Mouse (Mus musculus): Measurements from ENCODE around the gene Gm13276. TPM values are rescaled to one million over a fixed set of nuclear protein-coding genes. Genes with fewer than 3 reads are reported as not detected.
A peak's percentile ranks its signal among the peaks of the same experiment; 100 is the strongest.
"Not testable (repeated sequence)": the region's sequence is repeated elsewhere in the genome, so short reads cannot be mapped to it uniquely, and the experiment has no call there.

The Gm13276 gene
- total RNA-seq, 2 experiments from 2014 or later, result not detected

- DNase-seq (ENCODE audit: low spot score in 2 of 2), result not testable (repeated sequence)
These were observed 3.7 kb upstream of the Gm13276 start, which contains the start of gene Ifnz for GRCm38 (mm10) chr4:88781831-88782230. Gene Ifnz (plus strand): TSS chr4:88782131.

GRCm38 (mm10) chr4:88782335-88782734 lies 3.2 kb upstream of the Gm13276 start:
- DNase-seq (ENCODE audit: low spot score in 2 of 2), result not testable (repeated sequence)

- DNase-seq (ENCODE audit: low spot score in 2 of 2), result peak; percentile 48 to 68
These were observed 2.9 kb downstream of the Gm13276 start, which contains the start of gene Gm13277 for GRCm38 (mm10) chr4:88788402-88788801. Gene Gm13277 (plus strand): TSS chr4:88788632.

GRCm38 (mm10) chr4:88791250-88791649 lies 5.7 kb downstream of the Gm13276 start, which contains the start of gene Gm13278:
Gene Gm13278 (plus strand): TSS chr4:88791550.
- DNase-seq (ENCODE audit: low spot score in 2 of 2), result not testable (repeated sequence)

- DNase-seq (ENCODE audit: low spot score in 2 of 2), result peak; percentile 74 to 80
These were observed 8.6 kb downstream of the Gm13276 start, which contains the start of gene Gm13275 for GRCm38 (mm10) chr4:88793936-88794675. Gene Gm13275 (plus strand): TSS chr4:88794487.

GRCm38 (mm10) chr4:88797097-88797496 lies 11.6 kb downstream of the Gm13276 start, which contains the start of gene Gm13279:
Gene Gm13279 (plus strand): TSS chr4:88797397.
- not testable (repeated sequence) for DNase-seq (ENCODE audit: low spot score in 2 of 2)

GRCm38 (mm10) chr4:88799365-88799764 lies 13.9 kb downstream of the Gm13276 start, which contains the start of gene Gm13285:
Gene Gm13285 (plus strand): TSS chr4:88799665.
- not testable (repeated sequence) for DNase-seq (ENCODE audit: low spot score in 2 of 2)

- DNase-seq (ENCODE audit: low spot score in 2 of 2), result not testable (repeated sequence)
These were observed 17.4 kb downstream of the Gm13276 start, which contains the start of gene Gm13287 for GRCm38 (mm10) chr4:88802954-88803353. Gene Gm13287 (plus strand): TSS chr4:88803254.

- not testable (repeated sequence) for DNase-seq (ENCODE audit: low spot score in 2 of 2)
These were observed 19.7 kb downstream of the Gm13276 start, which contains the start of gene Gm13288 for GRCm38 (mm10) chr4:88805231-88805630. Gene Gm13288 (plus strand): TSS chr4:88805531.

- DNase-seq (ENCODE audit: low spot score in 2 of 2), result peak; percentile 4 to 14
These were observed 20.3 kb downstream of the Gm13276 start for GRCm38 (mm10) chr4:88805761-88806160.

GRCm38 (mm10) chr4:88815928-88816327 lies 30.4 kb downstream of the Gm13276 start, which contains the start of gene Ifna7:
Gene Ifna7 (plus strand): TSS chr4:88816228.
- no peak for DNase-seq (ENCODE audit: low spot score in 2 of 2)

GRCm38 (mm10) chr4:88819659-88820058 lies 34.1 kb downstream of the Gm13276 start, which contains the start of gene Ifna11:
Gene Ifna11 (plus strand): TSS chr4:88819959.
- no peak for DNase-seq (ENCODE audit: low spot score in 2 of 2)

GRCm38 (mm10) chr4:88822995-88823394 lies 37.5 kb downstream of the Gm13276 start:
- peak; percentile 5 to 26 for DNase-seq (ENCODE audit: low spot score in 2 of 2)

GRCm38 (mm10) chr4:88827116-88827515 lies 41.6 kb downstream of the Gm13276 start, which contains the start of gene Ifna6:
Gene Ifna6 (plus strand): TSS chr4:88827416.
- DNase-seq (ENCODE audit: low spot score in 2 of 2), result not testable (repeated sequence)

GRCm38 (mm10) chr4:88830523-88830922 lies 45.0 kb downstream of the Gm13276 start:
- DNase-seq (ENCODE audit: low spot score in 2 of 2), result peak; percentile 47 to 54

GRCm38 (mm10) chr4:88835225-88835624 lies 49.7 kb downstream of the Gm13276 start, which contains the start of gene Ifna5:
Gene Ifna5 (plus strand): TSS chr4:88835525.
- DNase-seq (ENCODE audit: low spot score in 2 of 2), result not testable (repeated sequence)

Other genes with a start within 250 kb of the Gm13276 start
- gene Ifna15, start 227.5 kb upstream of the Gm13276 start, total RNA-seq (2021), result not detected
- gene Ifna14, start 213.9 kb upstream of the Gm13276 start, total RNA-seq (2021), result not detected
- not detected for gene Ifna9, start 193.3 kb upstream of the Gm13276 start, total RNA-seq (2021)
- not detected for gene Ifna12, start 182.3 kb upstream of the Gm13276 start, total RNA-seq (2021)
- gene C87499, start 151.3 kb upstream of the Gm13276 start, total RNA-seq (2021), result not detected
- not detected for gene Ifna13, start 141.2 kb upstream of the Gm13276 start, total RNA-seq (2021)
- gene Ifna16, start 108.8 kb upstream of the Gm13276 start, total RNA-seq (2021), result not detected
- not detected for gene Ifna2, start 101.8 kb upstream of the Gm13276 start, total RNA-seq (2021)
- not detected for gene Ifnab, start 94.3 kb upstream of the Gm13276 start, total RNA-seq (2021)
- 1 to 10 TPM; 1.2 to 1.3 TPM for gene Gm26566, start 63.9 kb upstream of the Gm13276 start, total RNA-seq (2021)
- 100 to 1,000 TPM; 102 to 104 TPM for gene Klhl9, start 63.2 kb upstream of the Gm13276 start, total RNA-seq (2021)
- gene Gm13271, start 30.8 kb upstream of the Gm13276 start, total RNA-seq (2021), result not detected
- not detected for gene Gm13283, start 25.6 kb upstream of the Gm13276 start, total RNA-seq (2021)
- gene Gm13290, start 11.9 kb upstream of the Gm13276 start, total RNA-seq (2021), result not detected
- gene Gm13289, start 8.8 kb upstream of the Gm13276 start, total RNA-seq (2021), result not detected
- not detected for gene Gm13272, start 5.9 kb upstream of the Gm13276 start, total RNA-seq (2021)
- gene Ifnz, start 3.6 kb upstream of the Gm13276 start, total RNA-seq (2021), result not detected
- not detected for gene Gm13277, start 2.9 kb downstream of the Gm13276 start, total RNA-seq (2021)
- gene Gm13278, start 5.8 kb downstream of the Gm13276 start, total RNA-seq (2021), result not detected
- not detected for gene Gm13275, start 8.8 kb downstream of the Gm13276 start, total RNA-seq (2021)
- not detected for gene Gm13279, start 11.7 kb downstream of the Gm13276 start, total RNA-seq (2021)
- not detected for gene Gm13285, start 14.0 kb downstream of the Gm13276 start, total RNA-seq (2021)
- not detected for gene Gm13287, start 17.5 kb downstream of the Gm13276 start, total RNA-seq (2021)
- not detected for gene Gm13288, start 19.8 kb downstream of the Gm13276 start, total RNA-seq (2021)
- gene Ifna7, start 30.5 kb downstream of the Gm13276 start, total RNA-seq (2021), result not detected
- not detected for gene Ifna11, start 34.2 kb downstream of the Gm13276 start, total RNA-seq (2021)
- not detected for gene Ifna6, start 41.7 kb downstream of the Gm13276 start, total RNA-seq (2021)
- gene Ifna5, start 49.8 kb downstream of the Gm13276 start, total RNA-seq (2021), result not detected
- not detected for gene Ifna4, start 56.2 kb downstream of the Gm13276 start, total RNA-seq (2021)
- gene Ifna1, start 64.4 kb downstream of the Gm13276 start, total RNA-seq (2021), result not detected
- not detected for gene Ifne, start 94.5 kb downstream of the Gm13276 start, total RNA-seq (2021)